Mouse (Mus musculus) forebrain, embryonic 15.5 days (tissue): ENCODE results near the gene Dct. TPM values are rescaled to one million over a fixed set of nuclear protein-coding genes. Genes with fewer than 3 reads are reported as not detected.

Experiments used
- ATAC-seq: fragments of 200-750 bp; cut with Nextera tagmentation; replicated peaks from 2 replicates; pipeline ENCODE4 v1.8.0; 2017; ENCODE audit warnings: mild to moderate bottlenecking, moderate TSS enrichment, moderate library complexity
- H3K27ac ChIP-seq: fragments of 300-500 bp; sonication (generic); replicated peaks from 2 replicates; pipeline ENCODE4 v1.5.1; 2015; ENCODE audit warnings: mild to moderate bottlenecking, inconsistent platforms
- H3K27me3 ChIP-seq: fragments of 300-500 bp; sonication (generic); 2 replicates; pipeline ENCODE4 v1.6.1; 2015; ENCODE audit warnings: inconsistent platforms
- H3K36me3 ChIP-seq: fragments of 300-500 bp; sonication (generic); 2 replicates; pipeline ENCODE4 v1.6.1; 2015; ENCODE audit warnings: mild to moderate bottlenecking, inconsistent platforms
- H3K4me1 ChIP-seq: fragments of 300-500 bp; sonication (generic); 2 replicates; pipeline ENCODE4 v1.6.1; 2015; ENCODE audit warnings: inconsistent platforms
- H3K4me2 ChIP-seq: fragments of 300-500 bp; sonication (generic); replicated peaks from 2 replicates; pipeline ENCODE4 v1.6.1; 2015; ENCODE audit warnings: mild to moderate bottlenecking, inconsistent platforms
- H3K4me3 ChIP-seq: fragments of 300-500 bp; sonication (generic); 2 replicates; pipeline ENCODE4 v1.5.1; 2015; ENCODE audit warnings: mild to moderate bottlenecking, inconsistent platforms
- H3K9ac ChIP-seq: fragments of 300-500 bp; sonication (generic); replicated peaks from 2 replicates; pipeline ENCODE4 v1.6.1; 2015; ENCODE audit warnings: mild to moderate bottlenecking, inconsistent platforms
- H3K9me3 ChIP-seq: fragments of 300-500 bp; sonication (generic); 2 replicates; pipeline ENCODE4 v1.6.1; 2016; ENCODE audit warnings: inconsistent platforms
- WGBS: fragments of 180-500 bp; shearing (Covaris S2); methylation state at CpG from one replicate; pipeline ENCODE4 v1.1.7; 2015; ENCODE audit warnings: mixed read lengths; 5-methylcytosine and 5-hydroxymethylcytosine counted together
- polyA plus RNA-seq: library from polyadenylated mRNA; unstranded; fragments of >200 nt; fragmentation: Nextera tagmentation; extraction: Ambion mirVana; gene quantifications from 2 replicates; pipeline ENCODE4 v1.2.1, GENCODE M21; 2015

The Dct gene
- polyA plus RNA-seq, 1 experiment from 2014 or later: 7.2 TPM

DNA sequence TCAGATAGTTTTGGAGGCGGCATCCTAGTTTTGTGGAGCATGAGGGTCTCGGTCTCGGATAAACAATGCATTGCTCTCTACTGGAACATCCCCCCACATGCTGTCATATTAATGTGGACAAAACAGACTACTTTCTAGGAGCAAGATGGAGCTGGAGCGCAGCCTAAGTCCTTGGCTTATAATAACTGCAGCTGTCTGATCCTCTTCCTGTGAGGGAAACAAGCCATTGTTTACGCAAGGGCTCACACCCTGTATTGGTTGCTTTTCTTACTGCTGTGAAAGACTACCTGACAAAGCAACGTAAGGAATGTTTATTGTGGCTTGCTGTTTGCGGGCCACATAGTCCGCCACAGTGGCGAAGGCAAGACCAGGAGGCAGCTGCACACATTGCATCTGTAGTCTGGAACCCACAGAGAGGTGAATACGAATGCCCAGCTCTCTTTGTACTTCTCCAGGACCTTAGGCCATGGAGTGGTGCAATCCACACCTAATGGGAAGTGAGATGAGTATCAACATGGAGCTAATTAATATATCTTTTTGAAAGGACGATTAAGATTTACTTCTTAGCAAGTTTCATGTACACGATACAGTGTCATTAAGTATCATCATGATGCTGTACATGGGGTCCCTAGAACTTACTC lies 17.5 kb upstream of the Dct start:
- Histone ChIP-seq H3K9ac (no peak overlapping the region), H3K27ac (no peak overlapping the region), H3K4me1 (no peaks in the 10 kb centered on the region), H3K4me2 (no peak overlapping the region), H3K9me3 (no peaks in the 10 kb centered on the region), H3K4me3 (no peak overlapping the region), H3K36me3 (no peaks in the 10 kb centered on the region), H3K27me3 (no peaks in the 10 kb centered on the region)
- ATAC-seq: no peak
- WGBS: 84% methylated on average over 12 of the region's 12 CpGs

DNA sequence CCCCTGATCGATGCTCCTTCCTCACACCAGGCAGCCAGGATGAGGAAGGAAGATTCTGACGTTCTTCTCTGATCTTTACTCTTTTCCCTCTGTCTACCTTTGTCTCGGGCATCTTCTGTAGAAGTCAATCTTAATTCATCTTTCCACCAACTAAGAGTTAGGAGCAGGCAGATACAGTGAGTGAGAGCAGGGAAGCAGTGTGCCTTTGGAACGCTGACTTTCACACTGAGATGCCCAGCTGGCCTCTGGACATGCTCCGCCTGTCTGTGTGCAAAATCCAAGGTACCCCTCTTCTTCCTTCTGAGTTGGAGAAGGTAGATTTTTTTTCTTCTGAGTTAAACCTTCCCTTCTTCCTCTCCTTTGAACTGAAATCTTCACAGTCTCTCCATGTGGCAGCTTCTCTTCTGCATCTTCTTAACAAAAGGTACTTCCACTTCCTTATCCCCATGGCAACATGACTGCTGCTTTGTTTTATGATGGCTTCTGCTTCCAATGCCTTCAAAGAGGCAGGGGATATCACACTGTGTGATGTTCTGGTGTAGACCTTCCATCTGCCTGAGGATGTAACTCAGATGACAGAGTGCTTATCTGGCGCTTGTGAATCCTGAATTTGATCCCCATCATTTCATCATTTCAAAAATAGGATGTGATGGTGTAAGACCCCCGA lies 9.9 kb upstream of the Dct start:
- ATAC-seq: no peak
- Histone ChIP-seq H3K36me3 (no peaks in the 10 kb centered on the region), H3K27me3 (no peaks in the 10 kb centered on the region), H3K27ac (no peak overlapping the region), H3K4me2 (no peak overlapping the region), H3K9me3 (no peaks in the 10 kb centered on the region), H3K9ac (no peak overlapping the region), H3K4me3 (no peak overlapping the region), H3K4me1 (no peaks in the 10 kb centered on the region)
- 79% methylated on average over 7 of the region's 7 CpGs for WGBS

DNA sequence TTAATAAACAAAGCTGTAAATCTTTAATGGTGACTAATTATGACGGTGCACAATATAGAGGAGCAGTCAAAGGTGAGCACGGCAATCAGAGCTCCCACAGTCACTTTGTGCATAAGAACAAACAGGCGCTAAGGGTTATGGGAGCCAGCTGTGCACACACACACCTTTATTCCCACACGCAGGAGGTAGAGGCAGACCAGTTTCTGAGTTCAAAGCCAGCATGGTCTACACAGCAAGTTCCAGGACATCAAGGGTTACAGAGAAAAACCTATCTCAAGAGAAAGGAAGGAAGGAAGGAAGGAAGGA lies 6.5 kb upstream of the Dct start:
- H3K9ac ChIP-seq: no peak overlapping the region
- no peak overlapping the region for H3K27ac ChIP-seq
- H3K4me1 ChIP-seq: no peaks in the 10 kb centered on the region
- H3K4me3 ChIP-seq: no peak overlapping the region
- H3K27me3 ChIP-seq: no peaks in the 10 kb centered on the region
- WGBS: 83% methylated on average over 4 of the region's 4 CpGs
- no peaks in the 10 kb centered on the region for H3K36me3 ChIP-seq
- no peak overlapping the region for H3K4me2 ChIP-seq
- no peaks in the 10 kb centered on the region for H3K9me3 ChIP-seq
- ATAC-seq: no peak

DNA sequence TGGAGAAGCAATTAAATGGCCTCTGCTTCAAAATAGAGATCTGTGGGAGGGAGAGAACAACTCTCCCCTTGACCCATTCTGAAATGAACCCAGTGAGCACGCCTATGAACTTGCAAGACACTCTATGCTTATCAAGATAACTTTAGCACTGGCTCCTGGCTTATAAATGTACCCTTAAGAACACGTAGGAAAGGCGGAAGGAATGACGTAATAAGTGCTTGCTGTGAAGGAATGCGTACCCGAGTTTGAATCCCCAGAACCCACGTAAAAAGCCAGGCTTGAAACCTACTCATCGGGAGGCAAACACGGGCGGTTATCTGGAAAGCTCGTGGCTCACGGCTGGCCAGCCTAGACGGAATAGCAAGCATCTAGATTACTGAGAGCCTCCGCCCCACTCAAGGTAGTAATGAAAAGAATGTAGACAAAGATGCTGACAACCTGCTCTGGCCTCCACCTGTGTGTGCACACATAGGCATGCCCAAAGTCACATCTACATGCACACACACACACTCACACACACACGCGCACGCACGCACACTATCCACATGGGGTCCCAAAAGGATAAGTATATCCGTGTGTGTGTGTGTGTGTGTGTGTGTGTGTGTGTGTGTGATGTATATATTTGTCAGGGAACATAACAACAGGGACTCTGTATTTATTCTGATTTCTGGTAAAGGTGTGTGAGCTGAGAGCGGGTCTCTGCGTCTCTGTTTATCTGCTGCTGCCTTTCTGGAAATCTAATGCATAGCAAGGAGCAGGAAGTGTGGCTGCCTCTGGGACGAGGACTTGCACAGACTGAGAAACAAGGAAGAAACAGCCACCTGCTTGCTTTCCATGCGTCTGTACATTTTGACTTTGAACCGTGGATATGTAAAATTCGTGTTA lies 5.9 kb upstream of the Dct start:
- 85% methylated on average over 25 of the region's 25 CpGs for WGBS
- no peak for ATAC-seq
- no peaks in the 10 kb centered on the region for H3K27me3 ChIP-seq
- H3K36me3 ChIP-seq: no peaks in the 10 kb centered on the region
- no peak overlapping the region for H3K27ac ChIP-seq
- no peaks in the 10 kb centered on the region for H3K9me3 ChIP-seq
- no peak overlapping the region for H3K4me2 ChIP-seq
- no peaks in the 10 kb centered on the region for H3K4me1 ChIP-seq
- H3K4me3 ChIP-seq: no peak overlapping the region
- H3K9ac ChIP-seq: no peak overlapping the region

DNA sequence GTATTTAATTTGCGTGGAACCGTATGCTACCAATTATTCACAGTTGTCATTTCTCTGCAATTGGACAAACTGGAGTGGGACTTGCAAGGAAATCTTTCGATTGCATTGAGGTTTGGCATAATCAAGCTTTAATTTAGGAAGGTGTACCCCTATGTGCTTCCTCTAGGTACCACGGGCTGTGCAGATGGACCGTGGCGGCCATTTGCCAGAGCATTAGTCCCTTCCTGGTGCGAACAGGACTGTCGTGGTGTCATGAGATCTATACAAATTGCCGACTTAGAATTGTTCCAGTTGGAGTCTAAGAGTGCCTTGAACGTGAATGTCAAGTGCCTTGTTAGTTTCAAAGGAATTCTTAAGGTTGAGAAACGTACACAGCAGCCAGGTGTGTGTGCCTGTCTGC lies 726 bp upstream of the Dct start:
- H3K4me2 ChIP-seq: no peak overlapping the region
- no peak overlapping the region for H3K27ac ChIP-seq
- H3K4me1 ChIP-seq: peaks cover 20% of the 10 kb centered on the region
- no peak overlapping the region for H3K4me3 ChIP-seq
- WGBS: 18% methylated on average over 11 of the region's 11 CpGs
- no peaks in the 10 kb centered on the region for H3K9me3 ChIP-seq
- peak; percentile 34; the same call in 1 of the 2 replicates for ATAC-seq
- no peaks in the 10 kb centered on the region for H3K36me3 ChIP-seq
- no peaks in the 10 kb centered on the region for H3K27me3 ChIP-seq
- no peak overlapping the region for H3K9ac ChIP-seq

DNA sequence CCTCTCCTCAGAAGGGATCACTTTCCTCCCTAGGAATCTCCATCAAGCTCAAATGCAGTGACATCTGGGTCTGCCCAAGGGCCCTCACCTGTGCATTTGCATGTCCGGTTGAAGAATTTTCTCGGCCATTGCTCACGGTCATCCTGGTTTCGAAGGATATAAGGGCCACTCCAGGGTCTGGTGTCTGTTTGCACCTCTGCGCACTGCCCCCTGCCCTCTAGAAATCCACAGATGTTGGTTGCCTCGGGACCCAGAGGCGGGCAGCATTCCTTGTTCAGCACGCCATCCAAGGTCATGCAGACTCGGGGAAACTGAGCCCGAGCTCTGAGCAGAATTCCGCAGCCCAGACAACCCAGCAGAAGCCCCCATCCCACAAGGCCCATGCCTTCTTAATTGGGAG lies 648 bp downstream of the Dct start:
- WGBS: 43% methylated on average over 11 of the region's 11 CpGs
- Histone ChIP-seq H3K4me2 (peak overlapping the region; percentile 12; the same call in 1 of the 2 replicates), H3K36me3 (no peaks in the 10 kb centered on the region), H3K9me3 (no peaks in the 10 kb centered on the region), H3K27ac (peak overlapping the region; percentile 65), H3K4me3 (no peak overlapping the region), H3K4me1 (peaks cover 20% of the 10 kb centered on the region), H3K9ac (no peak overlapping the region), H3K27me3 (no peaks in the 10 kb centered on the region)
- peak; percentile 24; the same call in 1 of the 2 replicates for ATAC-seq

DNA sequence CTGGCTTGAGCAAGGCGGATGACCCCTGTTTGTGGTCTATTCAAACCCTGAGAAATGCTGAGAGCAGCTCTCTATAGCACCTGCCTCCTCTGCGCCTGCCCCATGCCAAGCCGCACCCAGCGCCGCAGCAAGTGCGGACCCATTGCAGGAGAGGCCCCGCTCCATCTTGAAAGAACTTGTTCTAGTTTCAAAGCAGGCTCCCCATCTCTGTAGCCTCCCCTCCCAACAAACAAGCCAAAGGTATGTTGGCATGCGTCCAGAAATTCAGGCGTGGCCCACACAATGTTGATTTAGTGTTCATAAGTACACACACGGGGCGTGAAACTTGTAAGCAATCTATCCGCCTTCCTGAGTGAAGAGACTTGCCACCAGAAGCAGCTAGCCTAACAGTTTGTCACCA lies 1.1 kb downstream of the Dct start:
- no peaks in the 10 kb centered on the region for H3K9me3 ChIP-seq
- no peak overlapping the region for H3K4me2 ChIP-seq
- no peak overlapping the region for H3K9ac ChIP-seq
- peak overlapping the region; percentile 65; the same call in 1 of the 2 replicates for H3K27ac ChIP-seq
- H3K27me3 ChIP-seq: no peaks in the 10 kb centered on the region
- ATAC-seq: no peak
- no peaks in the 10 kb centered on the region for H3K36me3 ChIP-seq
- no peak overlapping the region for H3K4me3 ChIP-seq
- WGBS: 61% methylated on average over 12 of the region's 12 CpGs
- peaks cover 20% of the 10 kb centered on the region for H3K4me1 ChIP-seq

DNA sequence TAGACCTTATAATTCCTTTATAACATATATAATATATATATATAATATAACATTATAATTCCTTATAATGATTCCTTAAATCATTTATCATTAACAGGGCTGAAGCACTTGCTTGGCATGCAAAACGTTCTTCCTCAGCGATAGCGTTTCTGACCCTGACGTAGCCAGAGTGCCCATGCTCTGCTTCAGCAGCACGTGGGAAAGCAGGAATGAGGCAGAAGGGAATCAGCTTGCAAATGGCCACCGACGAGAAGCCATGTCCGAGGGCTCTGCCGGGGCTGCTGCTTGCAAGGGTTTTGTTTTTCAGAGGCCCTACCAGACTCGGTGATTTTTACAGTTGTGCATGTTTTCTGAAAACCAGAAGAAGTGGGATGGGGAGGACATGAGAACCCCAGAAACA lies 1.6 kb downstream of the Dct start:
- no peaks in the 10 kb centered on the region for H3K27me3 ChIP-seq
- H3K9ac ChIP-seq: no peak overlapping the region
- H3K36me3 ChIP-seq: no peaks in the 10 kb centered on the region
- no peak for ATAC-seq
- no peak overlapping the region for H3K4me3 ChIP-seq
- no peaks in the 10 kb centered on the region for H3K9me3 ChIP-seq
- 58% methylated on average over 10 of the region's 10 CpGs for WGBS
- H3K4me2 ChIP-seq: no peak overlapping the region
- H3K4me1 ChIP-seq: peaks cover 20% of the 10 kb centered on the region
- no peak overlapping the region for H3K27ac ChIP-seq

DNA sequence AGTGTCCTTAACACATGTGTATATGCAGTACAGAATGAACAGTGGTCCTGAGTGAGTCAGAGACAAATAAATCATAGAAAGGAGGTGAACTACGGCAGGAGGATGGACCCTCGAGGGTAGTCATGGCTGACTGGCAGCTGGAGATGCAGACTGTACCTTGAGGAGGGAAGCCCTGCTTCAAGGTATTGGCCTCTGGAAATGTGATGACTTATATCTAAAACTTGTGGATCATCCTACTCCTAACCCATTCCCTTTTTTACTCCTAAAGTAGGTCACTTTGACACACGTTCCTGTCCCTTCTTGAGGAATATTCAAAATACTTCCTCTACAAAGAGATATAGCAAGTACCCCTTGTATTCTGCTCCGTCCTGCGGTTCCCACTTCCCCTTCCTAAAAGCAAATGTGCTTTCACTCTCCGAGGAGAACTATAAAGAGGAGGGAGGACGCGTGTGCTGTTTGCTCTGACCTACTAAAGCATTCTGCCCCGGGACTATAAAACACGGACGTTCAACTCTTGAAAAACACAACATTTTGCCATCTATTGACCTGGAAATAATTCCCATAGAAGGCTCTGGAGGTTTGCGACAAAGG lies 2.3 kb downstream of the Dct start:
- H3K36me3 ChIP-seq: no peaks in the 10 kb centered on the region
- no peak overlapping the region for H3K27ac ChIP-seq
- no peak for ATAC-seq
- H3K9ac ChIP-seq: no peak overlapping the region
- no peak overlapping the region for H3K4me3 ChIP-seq
- peaks cover 20% of the 10 kb centered on the region for H3K4me1 ChIP-seq
- H3K9me3 ChIP-seq: no peaks in the 10 kb centered on the region
- H3K4me2 ChIP-seq: peak overlapping the region; percentile 1; the same call in 1 of the 2 replicates
- no peaks in the 10 kb centered on the region for H3K27me3 ChIP-seq
- WGBS: 45% methylated on average over 12 of the region's 12 CpGs

DNA sequence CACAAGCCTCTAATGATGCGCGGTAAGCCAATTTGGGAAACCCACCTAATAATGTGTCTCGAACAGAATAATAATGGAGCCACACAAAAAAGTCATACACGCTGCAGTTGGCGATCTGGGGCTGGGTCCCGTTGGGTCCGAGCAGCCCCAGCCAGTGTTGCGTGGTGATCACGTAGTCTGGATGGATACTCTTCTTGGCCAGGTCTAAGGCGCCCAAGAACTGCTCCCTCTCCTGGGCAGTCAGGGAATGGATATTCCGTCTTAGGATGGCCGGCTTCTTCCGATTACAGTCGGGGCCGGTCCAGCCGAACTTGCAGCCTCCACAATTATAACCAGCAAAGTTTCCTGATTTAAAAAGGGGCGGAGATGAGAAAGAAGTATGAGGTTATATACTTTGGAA lies 9.1 kb downstream of the Dct start:
- Histone ChIP-seq H3K9me3 (no peaks in the 10 kb centered on the region), H3K27ac (no peak overlapping the region), H3K4me1 (0 out of 2 replicates have a peak, but pooled peaks cover 5% of the 10 kb centered on the region), H3K9ac (no peak overlapping the region), H3K4me3 (0 out of 2 replicates have a peak overlapping the region, but pooled peaks have one; percentile 9), H3K27me3 (no peaks in the 10 kb centered on the region), H3K36me3 (no peaks in the 10 kb centered on the region), H3K4me2 (peak overlapping the region; percentile 11; the same call in 1 of the 2 replicates)
- ATAC-seq: 0 out of 2 replicates have a peak, but pooled peaks have one; percentile 51
- 59% methylated on average over 17 of the region's 17 CpGs for WGBS

DNA sequence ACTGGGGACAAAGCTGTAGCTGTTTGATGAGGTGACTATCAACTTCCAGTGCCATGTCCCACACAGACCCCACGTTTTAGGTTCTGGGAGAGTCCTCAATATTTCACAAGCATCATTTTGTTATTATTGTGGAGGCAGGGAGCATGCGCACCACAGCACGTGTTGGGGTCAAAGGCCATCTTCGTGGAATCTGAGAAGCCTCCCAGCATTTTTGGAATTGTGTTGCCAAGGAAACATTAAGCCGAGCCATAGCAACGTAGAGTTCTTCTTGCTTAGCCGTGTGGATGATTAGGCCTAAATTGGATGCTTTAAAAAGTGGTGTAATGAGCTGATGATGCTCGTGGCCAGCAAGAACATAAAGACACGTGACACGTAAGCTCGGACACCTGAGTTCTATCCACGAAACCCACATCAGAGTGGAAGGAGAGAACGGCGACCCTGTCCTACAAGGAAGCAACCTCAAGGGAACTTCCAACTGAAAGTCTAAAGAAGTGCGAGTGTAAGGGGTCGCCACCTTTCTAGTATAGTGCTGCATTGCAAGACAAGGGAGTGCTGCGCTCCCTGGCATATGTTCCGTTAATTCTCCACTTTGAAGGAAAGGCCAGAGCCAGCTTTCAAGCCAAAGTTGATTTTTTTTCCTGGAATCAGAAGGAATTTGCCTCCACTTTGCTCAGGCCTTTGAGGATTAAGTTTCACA lies 9.8 kb downstream of the Dct start:
- WGBS: 41% methylated on average over 18 of the region's 18 CpGs
- no peak overlapping the region for H3K27ac ChIP-seq
- H3K4me1 ChIP-seq: 0 out of 2 replicates have a peak, but pooled peaks cover 5% of the 10 kb centered on the region
- H3K9me3 ChIP-seq: no peaks in the 10 kb centered on the region
- no peak overlapping the region for H3K4me3 ChIP-seq
- no peak; the same call in 1 of the 2 replicates for ATAC-seq
- H3K36me3 ChIP-seq: no peaks in the 10 kb centered on the region
- H3K4me2 ChIP-seq: no peak overlapping the region
- no peaks in the 10 kb centered on the region for H3K27me3 ChIP-seq
- no peak overlapping the region for H3K9ac ChIP-seq
